Comparison of ENCODE assay signal across 14 mouse cellular contexts in the genomic region with DNA sequence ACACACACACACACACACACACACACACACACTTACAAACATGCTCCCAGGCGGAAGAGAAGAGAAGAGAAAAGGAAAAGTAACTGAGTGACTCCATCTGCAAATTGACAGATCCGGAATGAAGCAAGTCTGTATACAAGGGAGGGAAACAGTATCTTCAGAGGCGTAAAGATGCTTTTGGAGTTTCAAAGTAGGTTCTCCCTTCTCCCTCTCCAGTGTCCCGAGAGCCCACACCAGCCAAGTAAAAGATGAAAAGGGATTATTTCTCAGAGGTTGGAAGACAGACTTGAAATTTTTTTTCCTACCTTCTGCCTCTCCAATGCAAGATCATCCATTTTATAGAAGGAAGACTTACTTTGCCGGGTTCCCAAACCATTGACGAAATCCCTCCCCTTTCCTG. TPM values are rescaled to one million over a fixed set of nuclear protein-coding genes. Genes with fewer than 3 reads are reported as not detected.
DNase-seq lines count a peak whose midpoint lies in the region; ATAC-seq and TF ChIP-seq lines count a peak whose summit lies in the region.
"Had no signal": no experiment of that assay in that cellular context is flagged by ENCODE, and none has a peak within 500 bp of the region (broad histone marks: within the 10 kb centered on the region; RNA-seq: fewer than 3 reads in every experiment).

No protein-coding gene starts in this region.

- 0% methylated on average over 6 of the region's 6 CpGs for WGBS in midbrain, embryonic 12.5 days
- WGBS in midbrain, embryonic 10.5 days, result 1% methylated on average over 6 of the region's 6 CpGs
- WGBS in midbrain, embryonic 15.5 days, result under 1% methylated on average over 6 of the region's 6 CpGs
- 38% methylated on average over 6 of the region's 6 CpGs for WGBS in stomach, postnatal 0 days

- no peak for ATAC-seq in midbrain, embryonic 12.5 days (ENCODE audit: low FRiP score, low read depth)
- ATAC-seq in midbrain, embryonic 15.5 days (replicated peaks), result no peak
- no peak for ATAC-seq in stomach, postnatal 0 days (ENCODE audit: low FRiP score, low TSS enrichment)
- ATAC-seq: intestine, embryonic 15.5 days had no signal

- 0 out of 2 replicates have a peak overlapping the region, but pooled peaks have one; percentile 4 for H3K4me3 ChIP-seq in midbrain, embryonic 12.5 days
- H3K4me3 ChIP-seq in midbrain, embryonic 10.5 days, result no peak overlapping the region
- H3K4me3 ChIP-seq in midbrain, embryonic 15.5 days, result peak overlapping the region; percentile 20
- peak overlapping the region; percentile 36 for H3K4me3 ChIP-seq in stomach, postnatal 0 days (ENCODE audit: low read depth, low read length)
- H3K4me3 ChIP-seq: heart, adult 2 months; intestine, embryonic 15.5 days; limb, embryonic 15.5 days; lung, embryonic 15.5 days had no signal

- no peaks in the 10 kb centered on the region for H3K36me3 ChIP-seq in midbrain, embryonic 12.5 days
- no peaks in the 10 kb centered on the region for H3K36me3 ChIP-seq in midbrain, embryonic 10.5 days
- no peaks in the 10 kb centered on the region for H3K36me3 ChIP-seq in midbrain, embryonic 15.5 days (replicated peaks)
- no peaks in the 10 kb centered on the region for H3K36me3 ChIP-seq in stomach, postnatal 0 days (ENCODE audit: control insufficient read depth, insufficient read depth, low read length)
- H3K36me3 ChIP-seq: intestine, embryonic 15.5 days; limb, embryonic 15.5 days; lung, embryonic 15.5 days had no signal

- H3K4me1 ChIP-seq in midbrain, embryonic 12.5 days, result peaks cover 21% of the 10 kb centered on the region
- H3K4me1 ChIP-seq in midbrain, embryonic 10.5 days, result peaks cover 33% of the 10 kb centered on the region
- H3K4me1 ChIP-seq in midbrain, embryonic 15.5 days, result peaks cover 9% of the 10 kb centered on the region
- peaks cover 2% of the 10 kb centered on the region; the same call in 1 of the 2 replicates for H3K4me1 ChIP-seq in stomach, postnatal 0 days (replicated peaks; ENCODE audit: control insufficient read depth, insufficient read depth)

- H3K4me2 ChIP-seq in midbrain, embryonic 12.5 days (replicated peaks), result no peak overlapping the region
- no peak overlapping the region for H3K4me2 ChIP-seq in midbrain, embryonic 15.5 days
- H3K4me2 ChIP-seq in stomach, postnatal 0 days (replicated peaks; ENCODE audit: low read depth), result peak overlapping the region; percentile 57
- H3K4me2 ChIP-seq: intestine, embryonic 15.5 days; limb, embryonic 15.5 days; lung, embryonic 15.5 days had no signal

- H3K27ac ChIP-seq in midbrain, embryonic 12.5 days (replicated peaks), result no peak overlapping the region
- H3K27ac ChIP-seq in midbrain, embryonic 10.5 days (replicated peaks), result no peak overlapping the region
- no peak overlapping the region for H3K27ac ChIP-seq in midbrain, embryonic 15.5 days
- H3K27ac ChIP-seq in stomach, postnatal 0 days (replicated peaks), result no peak overlapping the region
- H3K27ac ChIP-seq: heart, adult 2 months; intestine, embryonic 15.5 days; limb, embryonic 15.5 days; lung, embryonic 15.5 days had no signal

- no peak for TF ChIP-seq CTCF in stomach, postnatal 0 days (IDR thresholded peaks at IDR 0.05; ENCODE audit: low read depth)

- peaks cover 88% of the 10 kb centered on the region for H3K27me3 ChIP-seq in midbrain, embryonic 12.5 days
- peaks cover 100% of the 10 kb centered on the region for H3K27me3 ChIP-seq in midbrain, embryonic 10.5 days (ENCODE audit: low read depth, poor library complexity, severe bottlenecking)
- H3K27me3 ChIP-seq in midbrain, embryonic 15.5 days (replicated peaks), result peaks cover 75% of the 10 kb centered on the region
- peaks cover 4% of the 10 kb centered on the region; the same call in 1 of the 2 replicates for H3K27me3 ChIP-seq in stomach, postnatal 0 days (ENCODE audit: control insufficient read depth, insufficient read depth, low read length)

- no peak for TF ChIP-seq EP300 in stomach, postnatal 0 days (optimal IDR thresholded peaks at IDR 0.05)

- DNase-seq in embryo, embryonic 9.5 days (ENCODE audit: extremely low spot score), result peak; percentile 12
- DNase-seq in embryo, embryonic 10.5 days (ENCODE audit: low spot score), result no peak
- DNase-seq in midbrain, embryonic 10.5 days (ENCODE audit: low spot score), result no peak
- no peak for DNase-seq in stomach, postnatal 0 days (ENCODE audit: low spot score)
- no peak for DNase-seq in kidney, adult 9 months
- DNase-seq in adrenal gland, postnatal 4 days (ENCODE audit: low spot score in 2 of 2), result no peak
- DNase-seq: adrenal gland, postnatal 14 days; cerebellum, adult 11 months; heart, adult 2 months had no signal

- no peaks in the 10 kb centered on the region for H3K9me3 ChIP-seq in midbrain, embryonic 12.5 days
- H3K9me3 ChIP-seq in midbrain, embryonic 10.5 days (replicated peaks), result no peaks in the 10 kb centered on the region
- no peaks in the 10 kb centered on the region for H3K9me3 ChIP-seq in midbrain, embryonic 15.5 days
- H3K9me3 ChIP-seq in stomach, postnatal 0 days (ENCODE audit: control insufficient read depth, low read length), result no peaks in the 10 kb centered on the region
- H3K9me3 ChIP-seq: intestine, embryonic 15.5 days; limb, embryonic 15.5 days; lung, embryonic 15.5 days had no signal

- H3K9ac ChIP-seq in midbrain, embryonic 12.5 days (replicated peaks), result no peak overlapping the region
- H3K9ac ChIP-seq in midbrain, embryonic 15.5 days, result no peak overlapping the region
- H3K9ac ChIP-seq in stomach, postnatal 0 days (ENCODE audit: low read length), result no peak overlapping the region
- H3K9ac ChIP-seq: intestine, embryonic 15.5 days; limb, embryonic 15.5 days; lung, embryonic 15.5 days had no signal

RNA-seq across cellular contexts. Expression of a gene that starts 2.9 kb away (rescaled TPM):
- polyA plus RNA-seq in midbrain, embryonic 12.5 days (2016; fragmentation: Nextera tagmentation; extraction: Ambion mirVana), result 20.9 and 38.9 TPM in 2 replicates
- 16.4 and 20.7 TPM in 2 replicates for polyA plus RNA-seq in midbrain, embryonic 10.5 days (2016; fragmentation: Nextera tagmentation; extraction: Ambion mirVana)
- polyA plus RNA-seq in midbrain, embryonic 15.5 days (2015; fragmentation: Nextera tagmentation; extraction: Ambion mirVana), result 30.7 and 33.8 TPM in 2 replicates
- polyA plus RNA-seq in stomach, postnatal 0 days (2015; fragmentation: Nextera tagmentation; extraction: Ambion mirVana), result 18.0 and 19.0 TPM in 2 replicates
- total RNA-seq in adrenal gland, postnatal 4 days (2021), result 10 to 100 TPM; 11.1 to 15.2 TPM
- total RNA-seq: heart, adult 2 months had no signal
